Mouse (Mus musculus) C2C12 (cell line): ENCODE results near the gene Col24a1. TPM values are rescaled to one million over a fixed set of nuclear protein-coding genes. Genes with fewer than 3 reads are reported as not detected.
A peak's percentile ranks its signal among the peaks of the same experiment; 100 is the strongest.

Experiments used
- H3K27me3 ChIP-seq: one replicate; pipeline ENCODE4 v1.6.1; 2011; ENCODE audit not compliant: control insufficient read depth, insufficient read depth, insufficient read length
- H3K36me3 ChIP-seq: one replicate; pipeline ENCODE4 v1.6.1; 2011; ENCODE audit not compliant: control insufficient read depth, insufficient read depth
- H3K4me3 ChIP-seq: one replicate; pipeline ENCODE4 v1.5.1; 2011; ENCODE audit warnings: mild to moderate bottlenecking, control low read depth; ENCODE audit not compliant: poor library complexity, insufficient read depth, severe bottlenecking
- H3K79me2 ChIP-seq: one replicate; pipeline ENCODE4 v1.6.1; 2011; ENCODE audit not compliant: control insufficient read depth, insufficient read depth
- H3K79me3 ChIP-seq: one replicate; pipeline ENCODE4 v1.6.1; 2011; ENCODE audit warnings: low read depth, control low read depth
- H3ac ChIP-seq: one replicate; pipeline ENCODE3; 2011; ENCODE audit warnings: low read depth; ENCODE audit not compliant: control insufficient read depth, insufficient read length
- CEBPB ChIP-seq: IDR thresholded peaks from one replicate; pipeline ENCODE4 v1.6.1; 2011; ENCODE audit warnings: low read depth, mild to moderate bottlenecking, control low read depth, moderate library complexity
- CTCF ChIP-seq: IDR thresholded peaks from one replicate; pipeline ENCODE4 v1.5.1; 2011; ENCODE audit not compliant: control insufficient read depth, insufficient read depth, insufficient read length
- FOSL1 ChIP-seq: IDR thresholded peaks from one replicate; pipeline ENCODE4 v1.8.0; 2011; ENCODE audit warnings: mild to moderate bottlenecking, low read length; ENCODE audit not compliant: poor library complexity, insufficient read depth, severe bottlenecking
- MAX ChIP-seq: IDR thresholded peaks from one replicate; pipeline ENCODE4 v1.6.1; 2011; ENCODE audit warnings: mild to moderate bottlenecking, control low read depth
- MYOD1 ChIP-seq: IDR thresholded peaks from one replicate; pipeline ENCODE4 v1.6.1; 2011; ENCODE audit warnings: low read depth; ENCODE audit not compliant: control insufficient read depth, insufficient read length
- MYOG ChIP-seq: IDR thresholded peaks from one replicate; pipeline ENCODE4 v1.6.1; 2011; ENCODE audit not compliant: control insufficient read depth, insufficient read length; ENCODE audit errors: extremely low read depth
- USF1 ChIP-seq: IDR thresholded peaks from one replicate; pipeline ENCODE4 v1.6.1; 2011; ENCODE audit warnings: low read depth, mild to moderate bottlenecking, control low read depth, moderate library complexity
- polyA plus RNA-seq: library from polyadenylated mRNA; unstranded; fragments of >200 nt; fragmentation: generic; extraction: Trizol; gene quantifications from one replicate; pipeline ENCODE4 v1.2.1, GENCODE M21; 2012; ENCODE audit warnings: missing spikeins

Gene Col24a1
- polyA plus RNA-seq, 1 experiment = 0.01 TPM

- no peak overlapping the region for H3ac ChIP-seq
- no peaks in the 10 kb centered on the region for H3K79me2 ChIP-seq
- no peaks in the 10 kb centered on the region for H3K27me3 ChIP-seq
- H3K79me3 ChIP-seq = no peaks in the 10 kb centered on the region
- no peaks in the 10 kb centered on the region for H3K36me3 ChIP-seq
- no peak overlapping the region for H3K4me3 ChIP-seq
- no peak for TF ChIP-seq USF1
- no peak for TF ChIP-seq CTCF
- no peak for TF ChIP-seq MYOG
- TF ChIP-seq MAX = no peak
- no peak for TF ChIP-seq FOSL1
- TF ChIP-seq CEBPB = no peak
- no peak for TF ChIP-seq MYOD1
Observed at GRCm38 (mm10) chr3:145402257-145402656, 110.0 kb downstream of the Col24a1 start.

- TF ChIP-seq CTCF = no peak
- no peak for TF ChIP-seq MYOD1
- TF ChIP-seq MAX = no peak
- no peak for TF ChIP-seq CEBPB
- TF ChIP-seq FOSL1 = no peak
- TF ChIP-seq USF1 = no peak
- no peak for TF ChIP-seq MYOG
- no peaks in the 10 kb centered on the region for H3K27me3 ChIP-seq
- no peaks in the 10 kb centered on the region for H3K79me2 ChIP-seq
- H3K79me3 ChIP-seq = no peaks in the 10 kb centered on the region
- H3ac ChIP-seq = no peak overlapping the region
- H3K4me3 ChIP-seq = no peak overlapping the region
- H3K36me3 ChIP-seq = no peaks in the 10 kb centered on the region
Observed at GRCm38 (mm10) chr3:145402994-145403393, 110.7 kb downstream of the Col24a1 start.

DNA sequence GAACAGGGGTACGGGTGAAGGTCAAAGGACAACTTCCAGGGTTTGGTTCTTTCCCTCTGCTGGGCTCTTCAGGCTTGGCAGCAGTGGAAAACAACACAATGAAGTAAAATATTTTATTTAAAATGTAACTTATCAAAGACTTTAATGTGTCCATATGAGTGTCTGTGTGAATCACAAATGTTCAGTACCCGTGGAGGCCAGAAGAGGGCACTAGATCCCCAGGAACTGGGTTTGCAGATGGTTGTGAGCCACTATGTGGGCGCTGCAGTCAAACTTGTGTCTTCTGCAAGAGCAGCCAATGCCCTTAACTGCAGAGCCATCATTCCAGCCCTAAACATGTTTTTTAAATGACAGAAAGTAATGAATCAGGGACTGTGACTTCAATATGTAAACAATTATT is 115.8 kb downstream of the Col24a1 start:
- no peak for TF ChIP-seq MAX
- TF ChIP-seq CEBPB = no peak
- no peak for TF ChIP-seq MYOD1
- TF ChIP-seq FOSL1 = no peak
- TF ChIP-seq USF1 = no peak
- TF ChIP-seq MYOG = no peak
- TF ChIP-seq CTCF = no peak
- H3ac ChIP-seq = no peak overlapping the region

GRCm38 (mm10) chr3:145412137-145412536 is 119.9 kb downstream of the Col24a1 start:
- no peak overlapping the region for H3ac ChIP-seq
- H3K36me3 ChIP-seq = no peaks in the 10 kb centered on the region
- H3K27me3 ChIP-seq = no peaks in the 10 kb centered on the region
- no peaks in the 10 kb centered on the region for H3K79me2 ChIP-seq
- H3K79me3 ChIP-seq = no peaks in the 10 kb centered on the region
- no peak overlapping the region for H3K4me3 ChIP-seq
- TF ChIP-seq CTCF = no peak
- no peak for TF ChIP-seq CEBPB
- TF ChIP-seq USF1 = no peak
- no peak for TF ChIP-seq MAX

More for the DNA sequence above, 115.8 kb downstream of the Col24a1 start:
- Histone ChIP-seq H3K79me2 (no peaks in the 10 kb centered on the region), H3K36me3 (no peaks in the 10 kb centered on the region), H3K79me3 (no peaks in the 10 kb centered on the region), H3K4me3 (no peak overlapping the region), H3K27me3 (no peaks in the 10 kb centered on the region)

GRCm38 (mm10) chr3:145414362-145414761 is 122.1 kb downstream of the Col24a1 start:
- Histone ChIP-seq H3K27me3 (no peaks in the 10 kb centered on the region), H3K79me3 (no peaks in the 10 kb centered on the region), H3ac (no peak overlapping the region), H3K36me3 (no peaks in the 10 kb centered on the region), H3K4me3 (no peak overlapping the region), H3K79me2 (no peaks in the 10 kb centered on the region)
- TF ChIP-seq CTCF = no peak

DNA sequence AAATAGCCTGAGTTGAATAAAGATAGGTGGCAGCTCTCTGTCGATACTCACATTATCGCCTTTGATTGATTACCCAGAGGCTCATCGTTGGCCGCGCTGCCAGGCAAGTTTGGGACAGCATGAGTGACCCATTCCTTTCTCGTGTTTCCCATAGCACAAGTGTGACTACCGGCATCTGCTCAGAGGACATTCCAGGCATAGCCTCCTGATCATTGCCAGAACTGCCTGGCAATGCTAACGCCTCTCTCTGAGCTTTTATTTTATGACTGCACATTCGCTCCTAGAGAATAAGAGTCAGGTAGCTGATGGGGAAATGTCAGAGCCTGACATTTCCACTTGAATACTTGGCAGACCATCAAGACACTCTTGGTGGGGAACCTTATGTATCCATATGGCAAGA is 125.5 kb downstream of the Col24a1 start:
- Histone ChIP-seq H3K4me3 (no peak overlapping the region), H3K27me3 (no peaks in the 10 kb centered on the region), H3ac (no peak overlapping the region), H3K79me2 (no peaks in the 10 kb centered on the region), H3K36me3 (no peaks in the 10 kb centered on the region), H3K79me3 (no peaks in the 10 kb centered on the region)
- TF ChIP-seq CEBPB (no peak), MYOG (no peak), CTCF (no peak), MYOD1 (no peak), USF1 (no peak), FOSL1 (no peak), MAX (no peak)

- no peaks in the 10 kb centered on the region for H3K27me3 ChIP-seq
- H3K79me2 ChIP-seq = no peaks in the 10 kb centered on the region
- no peaks in the 10 kb centered on the region for H3K36me3 ChIP-seq
- peak; percentile 58 for TF ChIP-seq FOSL1
- TF ChIP-seq MYOG = no peak
- H3ac ChIP-seq = no peak overlapping the region
- no peak overlapping the region for H3K4me3 ChIP-seq
- no peaks in the 10 kb centered on the region for H3K79me3 ChIP-seq
Observed at GRCm38 (mm10) chr3:145420421-145420820, 128.1 kb downstream of the Col24a1 start.
